Mouse (Mus musculus) right cerebral cortex, adult 18-20 months (tissue): ENCODE data around the gene Olfr33.
A peak's percentile ranks its signal among the peaks of the same experiment; 100 is the strongest.

Experiments used
- DNase-seq: peaks from one replicate; pipeline ENCODE4 v3.0.0; 2022; ENCODE audit warnings: mixed read lengths

Gene Olfr33

DNA sequence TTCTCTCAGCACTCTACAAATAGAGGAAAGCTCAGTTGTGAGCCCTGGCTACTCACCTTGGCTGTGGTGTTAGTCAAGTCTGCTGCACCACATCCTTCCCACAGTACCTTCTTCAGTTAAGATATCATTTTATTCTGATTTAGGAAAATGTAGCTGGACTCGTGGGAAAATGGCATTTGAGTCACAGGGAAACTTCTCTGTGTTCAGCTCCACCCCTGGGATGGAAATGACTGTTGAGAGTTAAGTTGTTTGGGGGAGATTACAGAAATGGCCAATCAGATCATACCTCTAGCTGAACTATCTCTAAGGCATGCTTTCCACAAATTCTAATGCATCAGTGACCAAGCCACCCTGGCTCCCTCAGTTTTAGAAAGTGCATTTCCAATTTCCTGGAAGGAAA is at the start of gene Olfr33:
Gene Olfr33 (minus strand): TSS at position 101 of the 400 bp plus-strand sequence.
- no peak for DNase-seq

DNA sequence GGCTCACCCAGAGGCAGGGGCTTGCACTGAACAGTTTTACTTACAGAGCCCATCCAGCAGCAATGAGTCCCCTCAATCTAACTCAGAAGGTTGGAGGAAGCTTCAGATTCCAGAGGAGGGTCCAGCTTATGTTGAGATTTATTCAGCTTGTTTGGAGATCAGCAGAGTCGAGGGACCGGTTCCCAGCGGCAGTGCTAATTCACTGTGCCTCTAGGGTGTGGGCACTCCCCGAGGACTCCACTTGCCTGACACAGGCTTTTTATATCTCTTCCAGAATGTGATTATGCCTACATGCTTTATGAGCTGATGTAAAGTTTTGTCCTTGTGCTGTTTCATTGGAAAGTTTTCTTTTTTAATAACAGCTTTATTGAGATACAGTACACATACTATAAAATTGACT is 40.4 kb upstream of the Olfr33 start, which contains the start of the genes Olfr560 and Olfr78:
Gene Olfr560 (minus strand): TSS at position 101 of the 400 bp plus-strand sequence.
Gene Olfr78 (minus strand): TSS at position 206 of the 400 bp plus-strand sequence.
- no peak for DNase-seq

DNA sequence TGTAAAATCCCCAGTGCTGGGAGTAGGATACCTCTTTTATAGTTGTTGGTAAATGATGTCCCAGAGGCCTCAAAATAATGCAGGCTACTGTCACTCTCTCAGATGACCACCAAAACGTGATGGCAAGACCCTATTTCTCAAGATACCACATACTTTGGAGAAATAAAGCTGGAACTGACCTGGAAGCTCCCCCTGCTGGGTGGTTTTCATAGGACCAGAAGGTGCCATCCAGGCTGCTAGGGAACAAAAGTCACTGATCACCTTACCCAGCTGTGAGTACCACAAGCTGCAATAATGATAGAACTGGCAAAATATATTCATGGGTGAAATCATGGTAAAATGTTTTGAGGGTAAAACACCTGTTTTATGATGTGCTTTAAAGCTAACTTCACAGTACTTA is 33.2 kb upstream of the Olfr33 start:
- DNase-seq, result no peak

DNA sequence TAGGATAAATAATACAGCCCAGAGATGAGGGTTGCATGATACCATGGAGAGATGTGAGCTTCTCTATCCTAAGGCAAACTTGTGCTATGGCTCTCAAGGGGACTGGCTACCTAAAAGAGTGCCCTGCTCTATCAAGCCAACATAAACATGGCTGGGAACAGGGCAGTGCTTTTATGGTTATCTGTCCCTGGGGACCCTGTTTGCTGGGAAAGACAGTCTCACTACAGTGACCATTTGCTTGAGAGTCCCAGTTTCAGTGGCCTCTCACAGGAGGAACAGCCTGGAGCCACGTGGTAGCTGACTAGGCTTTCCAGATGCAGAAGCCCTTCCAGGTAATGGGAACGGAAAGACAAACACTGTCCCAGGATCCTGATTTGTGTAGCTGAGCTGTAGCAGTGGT is 18.8 kb upstream of the Olfr33 start:
- DNase-seq, result no peak

DNA sequence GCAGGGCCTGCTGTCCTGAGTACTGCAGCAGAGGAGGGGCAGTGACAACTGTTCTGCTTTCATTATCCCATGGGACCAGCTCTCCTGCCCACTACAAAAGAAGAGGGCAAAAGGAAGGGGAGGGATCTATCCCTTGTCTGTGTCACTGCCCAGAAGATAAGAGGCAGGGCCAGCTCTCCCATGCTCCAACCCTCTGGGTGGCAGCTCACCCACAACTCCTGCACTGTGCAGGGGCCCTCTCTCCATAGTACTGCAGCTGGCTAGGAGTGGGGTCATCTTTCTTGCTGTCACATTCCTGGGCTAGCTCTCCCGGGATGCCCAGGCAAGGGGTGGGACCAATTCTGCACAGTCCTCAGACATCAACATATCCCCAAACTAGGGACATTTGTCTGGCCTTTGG is 14.9 kb upstream of the Olfr33 start:
- no peak for DNase-seq

DNA sequence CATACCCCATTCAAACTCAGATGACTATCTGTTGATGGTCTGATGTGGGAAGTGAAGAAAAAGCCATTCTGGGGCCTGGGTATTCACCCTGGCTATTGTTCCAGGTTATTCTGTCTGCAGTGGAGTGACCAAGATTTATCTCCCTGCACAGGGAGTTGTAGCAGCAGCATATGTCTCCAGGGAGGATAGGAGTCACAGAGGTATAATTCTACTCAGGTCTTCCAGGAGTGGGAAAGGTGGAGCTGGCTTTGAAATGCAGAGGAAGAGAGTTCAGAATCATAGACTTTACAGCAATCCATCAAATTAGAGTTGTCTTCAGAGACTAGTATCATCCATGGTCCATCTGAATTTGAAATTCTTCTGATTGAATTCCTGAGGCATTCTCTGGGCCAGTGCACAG is 8.5 kb upstream of the Olfr33 start, which contains the start of gene Olfr559:
Gene Olfr559 (minus strand): TSS at position 101 of the 400 bp plus-strand sequence.
- DNase-seq, result no peak

GRCm38 (mm10) chr7:102701915-102702314 is 17.0 kb downstream of the Olfr33 start, which contains the start of gene Olfr558:
Gene Olfr558 (plus strand): TSS chr7:102702215.
- no peak for DNase-seq

- no peak for DNase-seq
Measured at GRCm38 (mm10) chr7:102698461-102698860, 20.4 kb downstream of the Olfr33 start.

- peak; percentile 9 for DNase-seq
Measured at GRCm38 (mm10) chr7:102695358-102696125, 23.3 kb downstream of the Olfr33 start, which contains the start of gene Olfr557. Gene Olfr557 (plus strand): TSS chr7:102695910.

DNA sequence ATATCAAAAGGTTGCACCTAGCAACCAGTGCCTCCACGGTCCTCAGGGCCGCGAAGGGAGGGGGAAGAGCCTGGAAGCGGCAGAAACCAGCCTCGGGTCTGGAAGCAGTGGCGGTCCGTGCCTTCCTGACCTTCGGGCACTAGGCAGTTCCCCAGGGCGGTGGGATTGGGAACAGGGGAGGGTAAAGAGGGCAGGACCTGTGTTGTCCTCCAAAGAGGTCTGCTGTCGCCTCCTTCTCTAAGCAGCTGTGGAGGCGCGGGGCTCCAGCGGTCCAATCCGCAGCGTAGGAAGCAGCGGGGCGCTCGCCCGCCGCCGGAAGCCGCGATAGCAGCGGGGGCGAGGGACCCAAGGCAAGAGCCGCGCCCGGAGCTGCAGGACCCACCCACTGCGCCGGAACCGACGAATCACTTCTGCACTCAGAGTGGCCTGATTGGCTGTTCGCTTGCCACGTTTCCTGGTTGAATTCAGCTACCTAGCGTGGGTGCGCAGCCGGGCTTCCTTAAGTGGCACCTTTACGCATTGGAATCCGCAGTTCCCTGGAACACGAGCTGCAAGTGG is 31.8 kb downstream of the Olfr33 start, which contains the start of gene Trim68:
Gene Trim68 (minus strand): TSS at position 384 of the 558 bp plus-strand sequence.
- DNase-seq, result peak; percentile 96

GRCm38 (mm10) chr7:102681916-102682315 is 37.0 kb downstream of the Olfr33 start:
- DNase-seq, result no peak

- no peak for DNase-seq
Measured at GRCm38 (mm10) chr7:102676225-102676624, 42.6 kb downstream of the Olfr33 start.

- no peak for DNase-seq
Measured at GRCm38 (mm10) chr7:102665378-102665777, 53.5 kb downstream of the Olfr33 start.

GRCm38 (mm10) chr7:102664599-102664998 is 54.3 kb downstream of the Olfr33 start, which contains the start of gene Olfr556:
Gene Olfr556 (plus strand): TSS chr7:102664899.
- DNase-seq, result no peak
